Mouse (Mus musculus): Measurements from ENCODE around the gene Syt14. TPM values are rescaled to one million over a fixed set of nuclear protein-coding genes. Genes with fewer than 3 reads are reported as not detected.
A peak's percentile ranks its signal among the peaks of the same experiment; 100 is the strongest.

Syt14 gene
- polyA plus RNA-seq, 1 experiment from 2014 or later = 9.2 TPM

DNA sequence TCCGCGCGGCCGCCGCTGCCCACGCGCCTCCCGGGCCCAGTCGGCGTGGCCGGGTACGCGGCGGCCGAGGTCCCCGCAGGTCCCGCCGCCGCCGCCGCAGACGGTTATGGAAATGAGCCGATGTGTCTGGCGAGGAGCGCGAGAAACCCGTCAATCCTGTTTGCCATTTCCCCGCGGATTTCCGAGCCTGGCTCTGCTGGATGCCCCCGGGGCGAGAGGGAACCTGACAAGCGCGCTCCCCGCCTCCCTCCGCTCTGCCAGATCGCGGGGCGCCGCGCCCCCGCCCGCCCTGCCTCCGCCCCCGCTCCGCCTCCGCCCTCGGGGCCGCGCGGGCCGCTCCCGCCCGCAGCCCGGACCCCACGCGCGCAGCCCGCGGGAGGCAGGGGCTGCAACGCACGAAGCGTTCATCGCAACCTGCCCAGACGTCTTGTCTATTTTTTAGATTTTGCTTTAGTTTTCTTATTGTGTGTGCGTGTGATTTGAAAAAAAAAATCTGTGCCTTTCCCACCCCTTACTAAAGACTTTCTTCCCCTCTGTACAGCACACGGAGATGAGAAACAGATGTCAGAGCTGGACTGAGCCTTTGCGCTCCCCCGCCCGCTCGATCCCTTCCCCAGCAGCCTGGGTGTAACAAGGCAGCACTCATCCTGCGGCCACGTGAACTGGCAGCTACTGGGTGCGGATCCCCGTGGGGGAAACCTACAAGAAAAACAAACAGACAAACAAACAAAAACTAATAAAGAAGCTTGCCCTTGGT lies 179.9 kb downstream of the Syt14 start, which contains the start of gene Sertad4:
Gene Sertad4 (minus strand): TSS at position 283 of the 757 bp plus-strand sequence.
- no peaks in the 10 kb centered on the region for H3K36me3 ChIP-seq (replicated peaks)
- peak; percentile 61 for ATAC-seq (ENCODE audit: low FRiP score)
- H3K27me3 ChIP-seq = peaks cover 50% of the 10 kb centered on the region
- peaks cover 49% of the 10 kb centered on the region for H3K4me1 ChIP-seq
- H3K4me3 ChIP-seq (replicated peaks) = peak within 1 kb of the TSS; percentile 66
- H3K9me3 ChIP-seq = no peaks in the 10 kb centered on the region
- peak within 1 kb of the TSS; percentile 87 for H3K9ac ChIP-seq
- H3K27ac ChIP-seq = peak within 1 kb of the TSS; percentile 90
- peak within 1 kb of the TSS; percentile 94 for H3K4me2 ChIP-seq
- WGBS = under 1% methylated on average over 61 of the region's 75 CpGs

DNA sequence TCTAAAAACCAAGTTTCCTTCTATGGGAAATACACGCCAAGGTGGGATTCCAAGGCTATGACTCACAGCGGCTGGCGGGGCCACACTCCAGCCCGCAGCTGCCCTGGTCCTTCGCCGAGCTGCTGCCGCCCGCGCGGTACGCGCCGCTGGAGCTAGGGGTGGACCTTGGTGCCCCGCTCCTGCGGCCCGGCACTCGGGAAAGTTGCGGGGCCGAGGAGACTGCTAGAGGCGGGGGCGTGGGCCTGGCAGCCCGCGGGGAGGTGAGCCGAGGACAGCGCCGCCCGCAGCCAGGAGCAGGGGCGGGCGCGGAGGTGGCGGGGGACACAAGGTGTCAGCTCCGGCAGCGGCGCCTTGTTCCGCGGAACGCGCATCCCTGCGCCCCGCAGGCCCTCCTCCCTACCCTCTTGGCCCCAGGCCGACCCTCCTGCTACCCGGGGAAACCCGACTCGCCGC lies 180.7 kb downstream of the Syt14 start:
- Histone ChIP-seq H3K4me3 (replicated peaks) (peak overlapping the region; percentile 66), H3K4me1 (peaks cover 50% of the 10 kb centered on the region), H3K27ac (peak overlapping the region; percentile 90), H3K36me3 (replicated peaks) (no peaks in the 10 kb centered on the region), H3K4me2 (peak overlapping the region; percentile 94), H3K9ac (peak overlapping the region; percentile 87), H3K9me3 (no peaks in the 10 kb centered on the region), H3K27me3 (peaks cover 50% of the 10 kb centered on the region)
- ATAC-seq (ENCODE audit: low FRiP score) = peak; percentile 69
- WGBS = under 1% methylated on average over 27 of the region's 45 CpGs

DNA sequence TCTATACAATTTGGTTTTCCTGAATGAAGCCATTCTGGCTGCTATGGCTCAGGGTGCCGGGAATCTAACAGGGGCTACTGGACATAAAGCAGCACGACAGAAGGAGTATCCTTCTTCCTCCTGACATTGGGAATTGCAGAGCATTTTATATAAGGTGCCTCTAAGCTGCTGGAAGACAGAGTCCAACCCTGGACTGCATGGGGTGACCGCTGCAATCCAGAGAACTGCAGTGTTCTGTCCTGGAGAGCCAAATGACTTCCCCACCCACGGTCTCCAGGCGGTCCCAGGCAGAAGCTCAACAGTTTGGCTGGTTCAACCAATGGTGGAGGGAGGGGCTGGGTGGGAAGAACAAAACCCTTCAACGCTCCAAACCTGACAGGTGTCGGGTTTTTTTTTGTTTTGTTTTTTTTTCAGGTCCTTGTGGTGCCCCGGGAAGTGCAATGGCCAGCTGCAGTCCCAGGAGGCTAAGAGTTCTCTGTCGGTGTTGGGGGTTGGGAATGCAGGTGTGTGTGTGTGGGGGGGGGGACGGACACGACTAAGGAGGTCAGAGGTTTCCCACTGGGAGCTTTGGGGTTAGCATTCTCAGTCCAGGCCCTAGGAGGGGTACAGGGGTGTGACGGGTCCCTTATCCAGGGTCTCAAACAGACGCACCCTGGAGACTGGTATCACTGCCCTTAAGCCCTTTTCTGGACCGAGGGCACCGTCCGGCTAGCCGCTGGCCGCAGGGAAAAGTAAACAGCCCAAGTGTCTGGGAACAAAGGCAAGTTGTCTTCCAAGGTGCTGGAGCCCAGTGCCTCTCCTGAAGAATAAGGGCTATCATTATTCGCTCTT lies 181.4 kb downstream of the Syt14 start:
- peak overlapping the region; percentile 94 for H3K4me2 ChIP-seq
- H3K36me3 ChIP-seq (replicated peaks) = peaks cover 5% of the 10 kb centered on the region
- peaks cover 50% of the 10 kb centered on the region for H3K27me3 ChIP-seq
- no peak; the same call in 1 of the 2 replicates for ATAC-seq (ENCODE audit: low FRiP score)
- peaks cover 50% of the 10 kb centered on the region for H3K4me1 ChIP-seq
- WGBS = 2% methylated on average over 19 of the region's 19 CpGs
- peak overlapping the region; percentile 87 for H3K9ac ChIP-seq
- peak overlapping the region; percentile 66 for H3K4me3 ChIP-seq (replicated peaks)
- no peaks in the 10 kb centered on the region for H3K9me3 ChIP-seq
- H3K27ac ChIP-seq = peak overlapping the region; percentile 90

DNA sequence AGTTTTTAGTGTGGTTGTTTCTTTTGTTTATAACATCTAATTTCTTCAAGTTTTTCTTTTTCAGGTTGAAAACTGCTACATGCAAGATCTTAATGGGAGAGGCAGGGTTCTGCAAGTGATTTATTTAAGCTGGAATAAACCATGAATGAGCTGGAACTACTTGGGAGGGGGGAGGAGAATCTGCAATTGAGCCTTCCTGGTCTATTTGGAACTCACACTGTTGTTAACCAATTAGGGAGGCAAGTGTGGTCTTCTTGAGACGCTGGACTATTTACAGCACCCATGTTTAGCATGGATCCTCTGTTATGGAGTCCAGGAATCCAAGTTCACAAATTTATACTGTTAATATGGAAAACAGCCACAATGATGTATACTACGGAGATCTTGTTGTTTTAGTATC lies 182.1 kb downstream of the Syt14 start:
- peak overlapping the region; percentile 94 for H3K4me2 ChIP-seq
- WGBS = 31% methylated on average over 2 of the region's 2 CpGs
- no peaks in the 10 kb centered on the region for H3K9me3 ChIP-seq
- peaks cover 49% of the 10 kb centered on the region for H3K27me3 ChIP-seq
- H3K27ac ChIP-seq = no peak overlapping the region
- peaks cover 10% of the 10 kb centered on the region for H3K36me3 ChIP-seq (replicated peaks)
- no peak for ATAC-seq (ENCODE audit: low FRiP score)
- peaks cover 50% of the 10 kb centered on the region for H3K4me1 ChIP-seq
- H3K4me3 ChIP-seq (replicated peaks) = peak overlapping the region; percentile 66
- no peak overlapping the region for H3K9ac ChIP-seq

DNA sequence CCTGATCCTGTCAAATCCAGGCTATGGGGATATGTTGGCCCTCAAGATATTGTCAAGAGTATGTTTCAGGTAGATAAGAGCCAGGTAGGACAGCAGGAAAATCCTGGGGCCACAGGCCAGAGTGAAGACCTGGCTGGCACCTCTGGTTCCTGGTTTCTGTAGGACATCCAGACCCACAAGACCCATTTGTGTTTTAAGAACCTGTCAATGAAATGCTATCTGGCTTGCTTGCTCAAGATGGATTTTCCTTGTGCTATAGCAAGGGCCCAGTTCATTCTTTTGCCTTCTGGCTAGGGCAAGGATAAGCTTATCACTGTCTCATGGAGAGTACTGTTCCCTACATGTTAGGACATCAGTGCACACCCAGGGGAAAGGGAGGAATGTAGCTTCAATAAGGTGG lies 183.5 kb downstream of the Syt14 start:
- Histone ChIP-seq H3K27ac (0 out of 2 replicates have a peak overlapping the region, but pooled peaks have one; percentile 65), H3K9ac (0 out of 2 replicates have a peak overlapping the region, but pooled peaks have one; percentile 9), H3K4me2 (peak overlapping the region; percentile 39; the same call in 1 of the 2 replicates), H3K9me3 (no peaks in the 10 kb centered on the region), H3K36me3 (replicated peaks) (peaks cover 23% of the 10 kb centered on the region), H3K4me1 (peaks cover 50% of the 10 kb centered on the region), H3K27me3 (peaks cover 38% of the 10 kb centered on the region), H3K4me3 (replicated peaks) (peak overlapping the region; percentile 13; the same call in 1 of the 2 replicates)
- no peak for ATAC-seq (ENCODE audit: low FRiP score)

DNA sequence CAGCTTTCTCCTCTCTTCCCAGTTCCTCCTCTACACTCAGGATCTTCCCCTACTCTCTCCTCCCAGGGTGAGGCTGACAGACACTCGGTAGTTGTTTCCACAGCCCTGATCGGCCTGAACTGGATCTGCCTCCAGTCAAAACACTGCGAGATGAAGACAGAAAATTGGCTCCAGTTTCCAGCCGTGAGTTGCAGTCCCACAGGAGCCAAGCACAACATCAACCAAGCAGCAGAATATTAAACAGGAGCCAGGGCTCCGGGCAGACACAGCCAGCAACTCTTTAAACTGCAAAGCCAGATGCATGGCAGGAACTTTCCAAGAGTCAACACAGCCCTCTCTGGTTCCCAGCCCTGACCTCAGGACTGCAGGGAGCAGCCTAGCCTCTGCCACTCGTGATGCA lies 183.9 kb downstream of the Syt14 start:
- peaks cover 24% of the 10 kb centered on the region for H3K36me3 ChIP-seq (replicated peaks)
- peak overlapping the region; percentile 13; the same call in 1 of the 2 replicates for H3K4me3 ChIP-seq (replicated peaks)
- H3K27me3 ChIP-seq = peaks cover 37% of the 10 kb centered on the region
- H3K9ac ChIP-seq = 0 out of 2 replicates have a peak overlapping the region, but pooled peaks have one; percentile 9
- 5% methylated on average over 6 of the region's 6 CpGs for WGBS
- peak overlapping the region; percentile 39 for H3K4me2 ChIP-seq
- H3K4me1 ChIP-seq = peaks cover 50% of the 10 kb centered on the region
- no peaks in the 10 kb centered on the region for H3K9me3 ChIP-seq
- ATAC-seq (ENCODE audit: low FRiP score) = no peak
- H3K27ac ChIP-seq = peak overlapping the region; percentile 65

DNA sequence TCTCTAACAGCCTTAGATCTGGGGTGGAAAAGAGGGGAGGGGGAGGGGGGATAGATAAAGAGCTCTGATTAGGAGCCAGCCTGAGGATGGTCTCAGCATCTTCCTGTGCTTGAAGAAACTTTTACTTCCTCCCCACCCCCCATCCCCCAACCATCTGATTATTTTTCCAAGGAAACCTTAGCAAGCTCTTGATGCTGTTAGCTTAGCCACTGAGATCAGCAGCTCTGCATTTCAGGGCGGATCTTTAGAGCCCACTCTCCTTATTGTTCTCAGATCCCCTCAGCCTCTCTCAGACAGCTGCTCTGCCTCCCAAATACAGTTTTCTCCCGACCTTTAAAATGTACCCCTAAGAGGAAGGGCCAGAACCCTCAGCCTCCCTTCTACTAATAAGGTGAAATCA lies 184.4 kb downstream of the Syt14 start:
- no peak overlapping the region for H3K4me3 ChIP-seq (replicated peaks)
- 0 out of 2 replicates have a peak overlapping the region, but pooled peaks have one; percentile 9 for H3K9ac ChIP-seq
- H3K27me3 ChIP-seq = peaks cover 32% of the 10 kb centered on the region
- ATAC-seq (ENCODE audit: low FRiP score) = no peak
- peaks cover 46% of the 10 kb centered on the region for H3K4me1 ChIP-seq
- 0% methylated on average over 2 of the region's 2 CpGs for WGBS
- peak overlapping the region; percentile 39 for H3K4me2 ChIP-seq
- H3K36me3 ChIP-seq (replicated peaks) = peaks cover 24% of the 10 kb centered on the region
- no peaks in the 10 kb centered on the region for H3K9me3 ChIP-seq
- H3K27ac ChIP-seq = peak overlapping the region; percentile 65

DNA sequence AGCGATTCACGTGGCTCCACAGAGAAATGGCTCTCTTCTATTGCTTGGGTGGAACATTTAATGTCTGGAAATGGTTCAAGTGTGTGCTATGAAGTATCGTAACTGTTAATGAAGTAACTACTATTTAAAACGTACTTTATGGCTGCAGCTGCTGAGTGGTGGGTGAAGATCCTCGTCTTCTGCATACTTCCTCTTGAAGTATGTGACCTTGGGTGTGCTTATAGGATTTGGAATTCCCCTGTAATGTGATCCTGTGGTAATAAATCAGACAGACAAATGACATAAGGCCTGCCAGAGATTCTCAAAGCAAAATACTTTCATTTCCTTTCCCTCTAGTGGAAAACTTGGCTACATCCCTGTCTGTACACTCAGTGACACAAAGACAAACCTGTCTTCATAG lies 186.0 kb downstream of the Syt14 start:
- Histone ChIP-seq H3K9me3 (no peaks in the 10 kb centered on the region), H3K4me2 (no peak overlapping the region), H3K27ac (no peak overlapping the region), H3K9ac (no peak overlapping the region), H3K4me3 (replicated peaks) (no peak overlapping the region), H3K36me3 (replicated peaks) (peaks cover 28% of the 10 kb centered on the region), H3K4me1 (peaks cover 39% of the 10 kb centered on the region), H3K27me3 (peaks cover 29% of the 10 kb centered on the region)
- WGBS = 87% methylated on average over 5 of the region's 5 CpGs
- no peak for ATAC-seq (ENCODE audit: low FRiP score)

DNA sequence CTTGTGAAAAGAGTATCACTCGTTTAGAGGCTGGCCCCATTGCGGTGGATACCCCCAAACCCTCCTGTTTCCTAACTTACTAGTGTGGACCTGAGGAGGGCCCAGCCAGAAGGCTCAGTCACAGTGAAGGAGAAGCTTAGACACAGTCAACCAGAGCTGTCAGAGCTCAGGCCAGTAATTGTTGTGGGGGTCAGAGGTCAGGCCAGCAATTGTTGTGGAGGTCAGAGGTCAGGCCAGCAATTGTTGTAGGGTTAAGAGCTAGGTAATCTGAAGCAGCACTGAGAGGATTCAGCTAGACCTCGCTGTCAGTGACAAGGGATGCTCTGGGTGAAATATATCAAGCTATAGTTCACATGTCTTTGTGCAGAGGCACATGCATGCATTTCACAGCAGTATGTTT lies 188.3 kb downstream of the Syt14 start:
- H3K4me1 ChIP-seq = peaks cover 18% of the 10 kb centered on the region
- peaks cover 28% of the 10 kb centered on the region for H3K36me3 ChIP-seq (replicated peaks)
- no peak for ATAC-seq (ENCODE audit: low FRiP score)
- no peaks in the 10 kb centered on the region for H3K9me3 ChIP-seq
- H3K27me3 ChIP-seq = peaks cover 7% of the 10 kb centered on the region
- H3K9ac ChIP-seq = no peak overlapping the region
- no peak overlapping the region for H3K27ac ChIP-seq
- no peak overlapping the region for H3K4me3 ChIP-seq (replicated peaks)
- no peak overlapping the region for H3K4me2 ChIP-seq
- WGBS = 11% methylated on average over 3 of the region's 3 CpGs

Other genes starting within 250 kb of the Syt14 start
- gene Sertad4, start 180.0 kb downstream of the Syt14 start, polyA plus RNA-seq (2016; fragmentation: Nextera tagmentation; extraction: Ambion mirVana) = 24.5 and 25.8 TPM in 2 replicates
- gene Diexf, start 94.5 kb upstream of the Syt14 start, polyA plus RNA-seq (2016; fragmentation: Nextera tagmentation; extraction: Ambion mirVana) = 9.5 and 9.7 TPM in 2 replicates
- gene Irf6, start 117.3 kb upstream of the Syt14 start, polyA plus RNA-seq (2016; fragmentation: Nextera tagmentation; extraction: Ambion mirVana) = 1.6 and 2.0 TPM in 2 replicates
- gene A130010J15Rik, start 132.3 kb upstream of the Syt14 start, polyA plus RNA-seq (2016; fragmentation: Nextera tagmentation; extraction: Ambion mirVana) = 15.1 and 16.0 TPM in 2 replicates
- gene Traf3ip3, start 165.9 kb upstream of the Syt14 start, polyA plus RNA-seq (2016; fragmentation: Nextera tagmentation; extraction: Ambion mirVana) = 0.31 and 1.0 TPM in 2 replicates
- 0.31 and 0.77 TPM in 2 replicates for gene Lamb3, start 171.9 kb upstream of the Syt14 start, polyA plus RNA-seq (2016; fragmentation: Nextera tagmentation; extraction: Ambion mirVana)
- gene Hsd11b1, start 228.3 kb upstream of the Syt14 start, polyA plus RNA-seq (2016; fragmentation: Nextera tagmentation; extraction: Ambion mirVana) = not detected in 2 replicates
- 6.3 and 6.9 TPM in 2 replicates for gene G0s2, start 237.4 kb upstream of the Syt14 start, polyA plus RNA-seq (2016; fragmentation: Nextera tagmentation; extraction: Ambion mirVana)